Mouse (Mus musculus) CH12.LX (cell line): ENCODE results near the gene Mgat4b. TPM values are rescaled to one million over a fixed set of nuclear protein-coding genes. Genes with fewer than 3 reads are reported as not detected.

Source experiments
- DNase-seq: peaks from one replicate; pipeline ENCODE4 v3.0.0-alpha.2; 2013; ENCODE audit errors: extremely low read depth
- H3K27ac ChIP-seq: 2 replicates; pipeline ENCODE4 v1.5.1; 2012; ENCODE audit warnings: low read depth, mild to moderate bottlenecking, control low read depth, moderate library complexity; ENCODE audit not compliant: insufficient read depth
- H3K27me3 ChIP-seq: replicated peaks from 2 replicates; pipeline ENCODE3; 2012; ENCODE audit warnings: inconsistent platforms
- H3K36me3 ChIP-seq, 2 experiments: replicated peaks in 1 of 2; 2 replicates each; pipeline versions ENCODE3 to v1.6.1; 2012; ENCODE audit warnings: inconsistent platforms in 1 of 2, low read length in 1 of 2, mild to moderate bottlenecking in 1 of 2, mixed read lengths in 1 of 2, moderate library complexity in 1 of 2; ENCODE audit not compliant: control insufficient read depth in 1 of 2, insufficient read depth in 1 of 2
- H3K4me1 ChIP-seq, 2 experiments: 2 replicates each; pipeline ENCODE4 v1.6.1; 2012; ENCODE audit warnings: inconsistent platforms in 1 of 2, moderate library complexity in 1 of 2; ENCODE audit not compliant: insufficient read depth in 2 of 2, control insufficient read depth in 1 of 2
- H3K4me2 ChIP-seq: 2 replicates; pipeline ENCODE4 v1.6.1; 2012; ENCODE audit warnings: low read depth, mild to moderate bottlenecking, control low read depth; ENCODE audit not compliant: poor library complexity, insufficient read depth, severe bottlenecking
- H3K4me3 ChIP-seq, 3 experiments: fragments of 150-350 bp in 1 of 3; sonication (generic) in 1 of 3; replicated peaks in 1 of 3; 2 replicates each; pipeline versions ENCODE3 to v1.5.1; 2011 to 2012; ENCODE audit warnings: low read depth in 2 of 3, low read length in 2 of 3, mild to moderate bottlenecking in 2 of 3, moderate library complexity in 2 of 3, control low read depth in 1 of 3, improper control_type of control experiment in 1 of 3, inconsistent platforms in 1 of 3, mixed read lengths in 1 of 3; ENCODE audit not compliant: poor library complexity in 1 of 3
- H3K79me2 ChIP-seq: replicated peaks from 2 replicates; pipeline ENCODE4 v1.6.1; 2012; ENCODE audit warnings: mild to moderate bottlenecking, moderate library complexity; ENCODE audit not compliant: control insufficient read depth, poor library complexity, insufficient read depth, severe bottlenecking; ENCODE audit errors: extremely low read depth
- H3K9ac ChIP-seq: 2 replicates; pipeline ENCODE4 v1.6.1; 2012; ENCODE audit warnings: low read depth, mild to moderate bottlenecking, control low read depth, moderate library complexity; ENCODE audit not compliant: insufficient read depth
- H3K9me3 ChIP-seq: replicated peaks from 2 replicates; pipeline ENCODE3; 2012; ENCODE audit warnings: low read length, inconsistent platforms, mixed read lengths
- CTCF ChIP-seq, 2 experiments: IDR thresholded peaks in 1 of 2; conservative IDR thresholded peaks in 1 of 2; 2 replicates each; pipeline ENCODE4 v1.5.1; 2011 to 2012; ENCODE audit warnings: low read depth in 2 of 2, low read length in 2 of 2, improper control_type of control experiment in 1 of 2, inconsistent platforms in 1 of 2, mild to moderate bottlenecking in 1 of 2, moderate library complexity in 1 of 2
- E2F4 ChIP-seq: IDR thresholded peaks from 2 replicates; pipeline ENCODE4 v1.6.1; 2011; ENCODE audit warnings: low read depth, low read length, improper control_type of control experiment; ENCODE audit not compliant: insufficient replicate concordance
- EP300 ChIP-seq: IDR thresholded peaks from 2 replicates; pipeline ENCODE4 v1.6.1; 2011; ENCODE audit warnings: low read length, improper control_type of control experiment
- GABPA ChIP-seq: IDR thresholded peaks from 2 replicates; pipeline ENCODE4 v1.6.1; 2012; ENCODE audit warnings: low read depth, low read length, improper control_type of control experiment, inconsistent platforms; ENCODE audit not compliant: insufficient replicate concordance
- HCFC1 ChIP-seq: IDR thresholded peaks from 2 replicates; pipeline ENCODE4 v1.6.1; 2012; ENCODE audit warnings: low read depth, mild to moderate bottlenecking, inconsistent platforms, low read length, improper control_type of control experiment
- IRF4 ChIP-seq: IDR thresholded peaks from 2 replicates; pipeline ENCODE4 v1.6.1; 2014; ENCODE audit warnings: low read depth, mild to moderate bottlenecking, inconsistent platforms, low read length, improper control_type of control experiment
- JUN ChIP-seq: IDR thresholded peaks from 2 replicates; pipeline ENCODE4 v1.6.1; 2011; ENCODE audit warnings: low read depth, mild to moderate bottlenecking, low read length, improper control_type of control experiment, moderate library complexity; ENCODE audit not compliant: insufficient read depth
- KAT2A ChIP-seq: IDR thresholded peaks from 2 replicates; pipeline ENCODE4 v1.6.1; 2012; ENCODE audit warnings: low read length, improper control_type of control experiment, inconsistent platforms; ENCODE audit not compliant: insufficient replicate concordance
- MAFK ChIP-seq: IDR thresholded peaks from 2 replicates; pipeline ENCODE4 v1.6.1; 2011; ENCODE audit warnings: low read length, improper control_type of control experiment; ENCODE audit not compliant: insufficient replicate concordance
- MAX ChIP-seq: IDR thresholded peaks from 2 replicates; pipeline ENCODE4 v1.6.1; 2011; ENCODE audit warnings: low read length, improper control_type of control experiment
- MAZ ChIP-seq: IDR thresholded peaks from 2 replicates; pipeline ENCODE4 v1.6.1; 2012; ENCODE audit warnings: low read depth, mild to moderate bottlenecking, inconsistent platforms, low read length, improper control_type of control experiment, moderate library complexity
- MEF2A ChIP-seq: IDR thresholded peaks from 2 replicates; pipeline ENCODE4 v1.6.1; 2014; ENCODE audit warnings: low read depth, mild to moderate bottlenecking, inconsistent platforms, low read length, improper control_type of control experiment, borderline replicate concordance
- MXI1 ChIP-seq: IDR thresholded peaks from 2 replicates; pipeline ENCODE4 v1.6.1; 2011; ENCODE audit warnings: mild to moderate bottlenecking, low read depth, low read length, improper control_type of control experiment
- MYC ChIP-seq: IDR thresholded peaks from 2 replicates; pipeline ENCODE4 v1.6.1; 2011; ENCODE audit warnings: low read depth, mild to moderate bottlenecking, improper control_type of control experiment, low read length
- NRF1 ChIP-seq: IDR thresholded peaks from 2 replicates; pipeline ENCODE4 v1.6.1; 2014; ENCODE audit warnings: low read depth, mild to moderate bottlenecking, inconsistent platforms, low read length, improper control_type of control experiment, moderate library complexity
- POLR2AphosphoS2 ChIP-seq: IDR thresholded peaks from 2 replicates; pipeline ENCODE4 v1.6.1; 2011; ENCODE audit warnings: low read depth, low read length, improper control_type of control experiment
- RAD21 ChIP-seq: IDR thresholded peaks from 2 replicates; pipeline ENCODE4 v1.6.1; 2011; ENCODE audit warnings: low read depth, mild to moderate bottlenecking, low read length, improper control_type of control experiment, moderate library complexity
- SIN3A ChIP-seq: IDR thresholded peaks from 2 replicates; pipeline ENCODE4 v1.6.1; 2012; ENCODE audit warnings: low read length, improper control_type of control experiment, inconsistent platforms
- SMC3 ChIP-seq: IDR thresholded peaks from 2 replicates; pipeline ENCODE4 v1.6.1; 2011; ENCODE audit warnings: low read depth, low read length, improper control_type of control experiment
- TBP ChIP-seq: conservative IDR thresholded peaks from 2 replicates; pipeline ENCODE4 v1.6.1; 2011; ENCODE audit warnings: low read depth, low read length, improper control_type of control experiment
- TCF12 ChIP-seq: IDR thresholded peaks from 2 replicates; pipeline ENCODE4 v1.6.1; 2014; ENCODE audit warnings: low read depth, mild to moderate bottlenecking, inconsistent platforms, low read length, improper control_type of control experiment
- ZC3H11A ChIP-seq: IDR thresholded peaks from 2 replicates; pipeline ENCODE4 v1.6.1; 2012; ENCODE audit warnings: low read depth, mild to moderate bottlenecking, inconsistent platforms, low read length, improper control_type of control experiment
- ZMIZ1 ChIP-seq: IDR thresholded peaks from 2 replicates; pipeline ENCODE4 v1.6.1; 2012; ENCODE audit warnings: low read depth, mild to moderate bottlenecking, inconsistent platforms, low read length, improper control_type of control experiment
- dilution Hi-C: fragments of 300-500 bp; cut with MboI; formaldehyde crosslinking; loops from 2 replicates; pipeline ENCODE4 v1.14.3; 2020; ENCODE audit warnings: low sequenced_read_pairs; ENCODE audit not compliant: extremely low pct_unique_long_range_greater_than_20kb, extremely low pct_ligation_motif_present
- in situ Hi-C: fragments of 300-500 bp; cut with MboI; formaldehyde crosslinking; loops from 3 replicates; pipeline ENCODE4 v1.14.3; 2019; ENCODE audit warnings: low sequenced_read_pairs, low pct_ligation_motif_present, low pct_unique_long_range_greater_than_20kb, mixed read lengths
- polyA plus RNA-seq: library from polyadenylated mRNA; unstranded; fragments of >175 nt; gene quantifications from 2 replicates; pipeline ENCODE4 v1.2.1, GENCODE M21; 2012; ENCODE audit warnings: low read depth; ENCODE audit not compliant: insufficient read length
- total RNA-seq, 2 experiments: library from RNA; depleted of rRNA; stranded (reverse); fragments of 300-350 nt in 1 of 2; fragments of >200 nt in 1 of 2; gene quantifications; 2 replicates each; pipeline ENCODE4 v1.2.3; 2012 to 2014

Gene Mgat4b
- total and polyA plus RNA-seq, 3 experiments = 4.6 to 27.4 (median 16.2) TPM

DNA sequence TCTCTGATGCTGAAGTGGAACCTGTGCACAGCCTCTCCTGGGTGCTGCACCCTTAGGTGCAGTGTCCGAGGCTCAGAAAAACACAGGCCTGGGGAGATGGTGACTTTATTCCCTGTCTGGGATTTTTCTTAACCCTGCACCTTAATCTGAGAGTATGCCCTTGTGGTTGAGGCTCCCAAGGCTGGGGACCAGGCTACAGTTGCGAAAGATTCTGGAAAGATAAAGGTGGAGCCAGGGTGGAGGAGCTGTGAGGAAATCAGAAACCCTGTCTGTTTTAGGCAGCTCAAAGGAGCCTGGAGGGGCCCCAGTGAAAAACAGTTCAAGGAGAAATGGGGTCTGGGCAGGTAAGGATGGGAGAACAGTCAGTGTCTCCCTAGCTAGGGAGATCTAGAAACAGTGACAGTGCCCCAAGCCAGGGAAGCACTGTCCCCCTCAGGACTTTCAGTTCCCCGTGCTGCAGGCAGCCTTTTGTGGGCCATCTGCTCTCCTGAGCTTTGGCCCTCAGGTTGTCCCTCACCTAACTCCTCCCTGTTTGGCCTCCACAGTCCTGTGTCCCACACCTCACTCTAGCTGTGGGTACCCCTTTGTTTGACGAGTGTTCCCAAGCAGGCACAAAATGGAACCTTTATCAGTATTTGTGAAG lies 6.2 kb downstream of the Mgat4b start:
- TF ChIP-seq SIN3A (no peak), EP300 (peak; percentile 63), TCF12 (0 out of 2 replicates have a peak, but pooled peaks have one; percentile 16), MXI1 (0 out of 2 replicates have a peak, but pooled peaks have one; percentile 1), IRF4 (peak; percentile 86), TBP (0 out of 2 replicates have a peak, but pooled peaks have one; percentile 21), MAFK (no peak)
- Histone ChIP-seq H3K4me1 (peaks cover 27 to 67% of the 10 kb centered on the region in 2 experiments), H3K79me2 (no peaks in the 10 kb centered on the region), H3K9ac (no peak overlapping the region; the same call in 1 of the 2 replicates), H3K4me3 (no peak overlapping the region), H3K27ac (no peak overlapping the region), H3K27me3 (no peaks in the 10 kb centered on the region), H3K36me3 (peaks cover 0 to 15% of the 10 kb centered on the region in 2 experiments), H3K4me2 (0 out of 2 replicates have a peak overlapping the region, but pooled peaks have one; percentile 10), H3K9me3 (no peaks in the 10 kb centered on the region)
- dilution Hi-C loops (no loop called here), in situ Hi-C loops (no loop called here)
- DNase-seq = no peak

DNA sequence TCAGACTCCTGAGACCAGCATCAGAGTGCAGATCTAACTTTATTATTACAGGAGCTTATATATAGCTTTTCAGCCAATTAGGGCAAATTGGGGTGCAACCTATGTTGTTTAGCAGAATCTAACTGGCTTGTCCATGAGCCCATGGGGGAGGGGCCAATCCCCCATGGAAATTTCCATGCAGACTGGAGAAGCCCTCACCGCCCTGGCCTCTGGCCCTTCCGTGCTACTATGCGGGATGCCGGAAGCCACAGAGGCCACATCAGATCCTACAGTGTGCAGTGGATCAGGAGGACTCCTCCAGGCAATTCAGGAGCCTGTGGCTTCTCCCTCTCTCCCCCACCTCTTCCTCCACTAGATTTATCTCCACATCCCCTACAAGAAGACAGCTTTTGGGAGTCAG lies 7.1 kb downstream of the Mgat4b start:
- Histone ChIP-seq H3K4me3 (no peak overlapping the region), H3K4me2 (no peak overlapping the region)

DNA sequence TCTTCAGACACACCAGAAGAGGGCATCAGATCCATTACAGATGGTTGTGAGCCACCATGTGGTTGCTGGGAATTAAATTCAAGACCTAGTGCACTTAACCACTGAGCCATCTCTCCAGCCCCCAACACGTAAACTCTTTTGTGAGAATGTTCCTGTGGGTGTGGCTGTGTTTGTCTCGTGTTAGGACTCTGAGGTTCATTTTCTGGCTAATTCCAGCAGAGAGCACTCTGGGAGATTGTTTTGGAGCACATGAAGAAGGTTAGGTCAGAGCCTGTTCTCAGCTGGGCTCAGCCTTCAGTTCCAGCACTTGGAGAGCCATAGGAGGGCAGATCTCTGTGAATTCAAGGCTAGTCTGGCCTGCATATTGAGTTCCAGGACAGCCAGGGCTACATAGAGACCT lies 9.1 kb downstream of the Mgat4b start:
- DNase-seq = no peak
- dilution Hi-C loops = no loop called here
- H3K36me3 ChIP-seq = peaks cover 0 to 15% of the 10 kb centered on the region in 2 experiments
- H3K79me2 ChIP-seq = no peaks in the 10 kb centered on the region
- H3K4me3 ChIP-seq = no peak overlapping the region
- no peaks in the 10 kb centered on the region for H3K9me3 ChIP-seq
- in situ Hi-C loops = loop anchor here (10.0 kb wide), 2 partner anchors 145 to 235 kb away; no protein-coding TSS in a partner anchor
- H3K27ac ChIP-seq = no peak overlapping the region
- H3K4me2 ChIP-seq = no peak overlapping the region
- no peak overlapping the region for H3K9ac ChIP-seq
- peaks cover 22 to 64% of the 10 kb centered on the region in 2 experiments for H3K4me1 ChIP-seq
- TF ChIP-seq E2F4 (no peak), MEF2A (no peak), HCFC1 (no peak), KAT2A (no peak), ZC3H11A (no peak), MAX (no peak), TBP (no peak), MYC (0 out of 2 replicates have a peak, but pooled peaks have one; percentile 41), MAZ (no peak), MAFK (no peak), IRF4 (no peak), RAD21 (peak; percentile 2), SMC3 (no peak), ZMIZ1 (no peak), CTCF (conservative IDR thresholded peaks at IDR 0.05 in 1 of 2, IDR thresholded peaks at IDR 0.05 in 1 of 2; ENCODE audit: low read depth in 2 of 2, low read length in 2 of 2) (peak in 1 of 2 experiments; percentile 50; a peak in 2 of 4 replicates)
- H3K27me3 ChIP-seq = no peaks in the 10 kb centered on the region

More for the DNA sequence above, 7.1 kb downstream of the Mgat4b start:
- no peaks in the 10 kb centered on the region for H3K79me2 ChIP-seq
- no peak overlapping the region for H3K27ac ChIP-seq
- peaks cover 0 to 15% of the 10 kb centered on the region in 2 experiments for H3K36me3 ChIP-seq
- TF ChIP-seq TCF12 (no peak), CTCF (conservative IDR thresholded peaks at IDR 0.05 in 1 of 2, IDR thresholded peaks at IDR 0.05 in 1 of 2; ENCODE audit: low read depth in 2 of 2, low read length in 2 of 2) (no peak), E2F4 (no peak), GABPA (no peak), NRF1 (no peak), POLR2AphosphoS2 (no peak), IRF4 (no peak), JUN (no peak), MXI1 (no peak)
- no peak overlapping the region for H3K9ac ChIP-seq
- H3K4me1 ChIP-seq = peaks cover 23 to 67% of the 10 kb centered on the region in 2 experiments
- no peak for DNase-seq
- dilution Hi-C loops = no loop called here
- no peaks in the 10 kb centered on the region for H3K27me3 ChIP-seq
- in situ Hi-C loops = no loop called here
- no peaks in the 10 kb centered on the region for H3K9me3 ChIP-seq
